Mouse (Mus musculus) G1E (cell line): ENCODE results near the gene Depp1. TPM values are rescaled to one million over a fixed set of nuclear protein-coding genes. Genes with fewer than 3 reads are reported as not detected.

Experiments used
- ATAC-seq: 2 replicates; pipeline ENCODE4 v1.8.0; 2016; ENCODE audit warnings: mild to moderate bottlenecking; ENCODE audit not compliant: insufficient number of reproducible peaks, poor library complexity, low FRiP score, severe bottlenecking; ENCODE audit errors: extremely low read depth
- DNase-seq: peaks from one replicate; pipeline ENCODE4 v3.0.0; 2012; ENCODE audit warnings: low spot score
- H3K27me3 ChIP-seq: 2 replicates; pipeline ENCODE4 v1.6.1; 2012; ENCODE audit warnings: mild to moderate bottlenecking, low read length, inconsistent platforms; ENCODE audit not compliant: insufficient read depth
- H3K36me3 ChIP-seq: replicated peaks from 2 replicates; pipeline ENCODE3; 2012; ENCODE audit warnings: mild to moderate bottlenecking, inconsistent platforms
- H3K4me1 ChIP-seq: 2 replicates; pipeline ENCODE4 v1.6.1; 2012; ENCODE audit warnings: low read depth, low read length, inconsistent platforms, mixed read lengths; ENCODE audit not compliant: insufficient read depth
- H3K4me3 ChIP-seq: 2 replicates; pipeline ENCODE4 v1.5.1; 2012; ENCODE audit warnings: low read depth, mild to moderate bottlenecking, inconsistent platforms, low read length, moderate library complexity, mixed read lengths
- H3K9me3 ChIP-seq: replicated peaks from 2 replicates; pipeline ENCODE4 v1.6.1; 2012; ENCODE audit warnings: inconsistent platforms
- CTCF ChIP-seq: IDR thresholded peaks from 2 replicates; pipeline ENCODE4 v1.5.1; 2012; ENCODE audit warnings: low read depth, low read length, inconsistent platforms, mixed read lengths
- GATA1 ChIP-seq: IDR thresholded peaks from 2 replicates; pipeline ENCODE4 v1.6.1; 2012; ENCODE audit warnings: borderline replicate concordance, low read length, inconsistent platforms, mixed read lengths
- GATA2 ChIP-seq: IDR thresholded peaks from 2 replicates; pipeline ENCODE4 v1.6.1; 2012; ENCODE audit warnings: low read depth, low read length, inconsistent platforms, borderline replicate concordance
- POLR2AphosphoS5 ChIP-seq: IDR thresholded peaks from 2 replicates; pipeline ENCODE4 v1.6.1; 2012; ENCODE audit warnings: low read depth, low read length, inconsistent platforms; ENCODE audit not compliant: insufficient replicate concordance
- TAL1 ChIP-seq: conservative IDR thresholded peaks from 2 replicates; pipeline ENCODE4 v1.6.1; 2012; ENCODE audit warnings: low read depth, low read length, inconsistent platforms, mixed read lengths
- polyA plus RNA-seq: library from polyadenylated mRNA; stranded (reverse); fragments of >175 nt; gene quantifications from 2 replicates; pipeline ENCODE4 v1.2.3, GENCODE M21; 2012
- total RNA-seq, 2 experiments: library from RNA; stranded (forward) in 1 of 2; stranded (reverse) in 1 of 2; fragments of 200-1000 nt in 1 of 2; fragments of >200 nt in 1 of 2; fragmentation: Nextera tagmentation in 1 of 2; gene quantifications; 2 replicates each; pipeline ENCODE4 v1.2.3; 2014 to 2017

The Depp1 gene
- total and polyA plus RNA-seq, 3 experiments: not detected

GRCm38 (mm10) chr6:116635251-116636180 is 14.9 kb upstream of the Depp1 start:
- H3K4me1 ChIP-seq: no peaks in the 10 kb centered on the region
- H3K36me3 ChIP-seq: no peaks in the 10 kb centered on the region
- TF ChIP-seq TAL1: no peak
- no peak for TF ChIP-seq POLR2AphosphoS5
- TF ChIP-seq GATA1: no peak
- no peak for TF ChIP-seq CTCF
- no peak for TF ChIP-seq GATA2
- peaks cover 47% of the 10 kb centered on the region for H3K9me3 ChIP-seq
- DNase-seq: no peak
- ATAC-seq: no peak
- H3K4me3 ChIP-seq: no peak overlapping the region
- H3K27me3 ChIP-seq: no peaks in the 10 kb centered on the region

- ATAC-seq: no peak
- no peak overlapping the region for H3K4me3 ChIP-seq
- DNase-seq: no peak
- H3K27me3 ChIP-seq: no peaks in the 10 kb centered on the region
- H3K4me1 ChIP-seq: no peaks in the 10 kb centered on the region
- TF ChIP-seq TAL1 (no peak), GATA2 (no peak), GATA1 (no peak), POLR2AphosphoS5 (no peak), CTCF (no peak)
- H3K36me3 ChIP-seq: no peaks in the 10 kb centered on the region
- peaks cover 58% of the 10 kb centered on the region for H3K9me3 ChIP-seq
Measured at GRCm38 (mm10) chr6:116636581-116637235, 13.7 kb upstream of the Depp1 start.

- no peak overlapping the region for H3K4me3 ChIP-seq
- H3K36me3 ChIP-seq: no peaks in the 10 kb centered on the region
- no peak for DNase-seq
- H3K27me3 ChIP-seq: no peaks in the 10 kb centered on the region
- TF ChIP-seq TAL1: no peak
- no peak for TF ChIP-seq POLR2AphosphoS5
- no peak for TF ChIP-seq GATA1
- TF ChIP-seq CTCF: no peak
- no peak for TF ChIP-seq GATA2
- no peak for ATAC-seq
- peaks cover 58% of the 10 kb centered on the region for H3K9me3 ChIP-seq
- no peaks in the 10 kb centered on the region for H3K4me1 ChIP-seq
Measured at GRCm38 (mm10) chr6:116637496-116637895, 12.9 kb upstream of the Depp1 start.

- Histone ChIP-seq H3K9me3 (peaks cover 65% of the 10 kb centered on the region), H3K27me3 (no peaks in the 10 kb centered on the region), H3K36me3 (no peaks in the 10 kb centered on the region), H3K4me3 (no peak overlapping the region), H3K4me1 (no peaks in the 10 kb centered on the region)
- no peak for DNase-seq
- TF ChIP-seq GATA2 (no peak), TAL1 (no peak), GATA1 (no peak), CTCF (no peak), POLR2AphosphoS5 (no peak)
- ATAC-seq: no peak
Measured at GRCm38 (mm10) chr6:116638871-116639270, 11.5 kb upstream of the Depp1 start.

- ATAC-seq (no peak), DNase-seq (no peak)
- Histone ChIP-seq H3K4me1 (no peaks in the 10 kb centered on the region), H3K4me3 (no peak overlapping the region), H3K9me3 (peaks cover 66% of the 10 kb centered on the region), H3K36me3 (no peaks in the 10 kb centered on the region), H3K27me3 (no peaks in the 10 kb centered on the region)
- TF ChIP-seq TAL1 (no peak), GATA2 (no peak), CTCF (no peak), GATA1 (no peak), POLR2AphosphoS5 (no peak)
Measured at GRCm38 (mm10) chr6:116639663-116640062, 10.7 kb upstream of the Depp1 start.

GRCm38 (mm10) chr6:116642942-116643341 is 7.5 kb upstream of the Depp1 start:
- Histone ChIP-seq H3K4me3 (no peak overlapping the region), H3K36me3 (no peaks in the 10 kb centered on the region), H3K9me3 (peaks cover 78% of the 10 kb centered on the region), H3K27me3 (no peaks in the 10 kb centered on the region), H3K4me1 (no peaks in the 10 kb centered on the region)
- no peak for DNase-seq
- TF ChIP-seq CTCF: no peak
- no peak for TF ChIP-seq POLR2AphosphoS5
- TF ChIP-seq TAL1: no peak
- TF ChIP-seq GATA1: no peak
- no peak for TF ChIP-seq GATA2
- ATAC-seq: no peak
